Mouse (Mus musculus): Measurements from ENCODE around the gene Cd68.

Gene Cd68

GRCm38 (mm10) chr11:69671726-69672124 is 5.8 kb upstream of the Cd68 start:
- DNase-seq (ENCODE audit: extremely low read depth, insufficient read length, low spot score): no peak

GRCm38 (mm10) chr11:69670786-69671725 is 5.1 kb upstream of the Cd68 start:
- peak; percentile 94 for DNase-seq (ENCODE audit: extremely low read depth, insufficient read length, low spot score)

- DNase-seq (ENCODE audit: extremely low read depth, insufficient read length, low spot score): no peak
Measured at GRCm38 (mm10) chr11:69666665-69667005, 682 bp upstream of the Cd68 start.

DNA sequence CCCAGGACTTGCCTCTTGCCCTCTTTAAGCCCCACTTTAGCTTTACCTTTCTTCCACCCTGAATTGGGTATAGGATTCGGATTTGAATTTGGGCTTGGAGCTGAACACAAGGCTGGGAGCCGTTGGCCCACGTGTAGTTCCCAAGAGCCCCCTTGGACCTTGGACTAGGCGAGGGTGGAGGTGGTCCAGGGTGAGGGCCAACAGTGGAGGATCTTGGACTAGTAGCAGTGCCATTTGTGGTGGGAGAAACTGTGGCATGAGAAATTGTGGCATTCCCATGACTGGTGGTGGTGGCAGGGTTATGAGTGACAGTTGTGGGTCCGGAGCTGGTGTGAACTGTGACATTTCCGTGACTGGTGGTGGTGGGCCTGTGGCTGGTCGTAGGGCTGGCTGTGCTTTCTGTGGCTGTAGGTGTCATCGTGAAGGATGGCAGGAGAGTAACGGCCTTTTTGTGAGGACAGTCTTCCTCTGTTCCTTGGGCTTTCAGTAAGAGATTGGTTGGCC is 444 bp downstream of the Cd68 start:
- peak; percentile 64 for DNase-seq (ENCODE audit: extremely low read depth, insufficient read length, low spot score)

DNA sequence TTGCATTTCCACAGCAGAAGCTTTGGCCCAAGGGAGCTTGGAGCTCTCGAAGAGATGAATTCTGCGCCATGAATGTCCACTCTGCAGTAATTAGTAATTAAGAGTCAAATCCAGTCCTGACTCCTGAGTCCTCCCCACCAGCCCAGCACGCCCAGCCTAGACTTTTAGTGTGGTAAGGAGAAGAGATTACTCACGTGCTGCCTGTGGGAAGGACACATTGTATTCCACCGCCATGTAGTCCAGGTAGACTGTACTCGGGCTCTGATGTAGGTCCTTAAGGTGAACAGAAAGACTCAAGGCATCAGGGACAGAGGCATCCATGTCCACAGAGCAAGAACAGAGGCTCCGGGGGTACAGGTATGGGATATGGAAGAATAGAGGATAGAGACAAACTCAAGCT is 1.1 kb downstream of the Cd68 start:
- DNase-seq (ENCODE audit: extremely low read depth, insufficient read length, low spot score): no peak

DNA sequence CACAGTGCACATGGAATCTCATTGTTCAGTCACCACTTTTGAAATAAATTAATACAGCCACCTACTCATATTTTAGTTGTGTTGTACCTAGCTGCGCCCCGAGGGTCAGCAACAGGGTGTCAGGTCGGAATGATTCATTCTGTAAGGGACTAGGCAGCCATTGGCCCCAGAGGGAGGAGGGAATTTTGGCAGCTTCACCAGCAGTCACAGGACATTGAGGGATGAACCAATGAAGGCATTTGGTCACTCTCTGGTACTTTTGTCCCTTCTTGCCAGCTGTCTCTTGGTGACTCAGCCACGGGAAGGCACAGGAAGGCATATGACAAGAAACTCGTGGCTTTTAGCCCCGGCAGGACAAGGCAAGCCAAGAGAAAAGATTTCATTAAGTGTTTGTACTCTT is 2.2 kb downstream of the Cd68 start:
- peak; percentile 78 for DNase-seq (ENCODE audit: extremely low read depth, insufficient read length, low spot score)

DNA sequence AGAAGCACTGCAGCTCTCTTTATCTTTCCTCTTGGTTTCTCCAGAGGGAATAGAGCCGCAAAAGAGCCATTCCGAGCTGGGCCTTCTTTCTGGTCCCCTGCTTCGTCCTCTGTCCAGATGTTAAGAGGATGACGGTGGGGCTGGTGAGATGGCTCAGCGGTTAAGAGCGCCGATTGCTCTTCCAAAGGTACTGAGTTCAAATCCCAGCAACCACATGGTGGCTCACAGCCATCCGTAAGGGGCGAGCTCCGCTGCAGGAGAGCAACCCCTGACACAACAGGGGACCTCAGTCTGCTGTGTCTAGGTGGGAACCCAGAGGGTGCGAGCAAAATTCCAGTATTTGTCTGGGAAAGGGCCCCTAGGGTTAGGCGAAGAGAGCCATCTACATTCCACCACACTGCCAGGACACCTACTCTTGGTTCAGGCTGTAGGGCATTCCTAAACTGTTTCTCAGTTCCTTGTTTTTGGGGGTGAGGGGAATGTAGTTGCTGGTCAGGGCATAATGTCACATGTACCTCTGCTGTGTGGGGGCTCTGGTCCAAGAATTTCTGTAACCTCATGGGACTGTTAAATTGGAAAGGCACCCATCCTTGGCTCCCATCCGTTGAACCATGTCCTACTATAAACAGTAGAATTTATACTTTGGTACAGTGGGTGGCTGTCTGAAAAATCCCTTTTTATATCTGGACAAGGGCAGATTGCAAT is 2.8 kb downstream of the Cd68 start:
- DNase-seq (ENCODE audit: extremely low read depth, insufficient read length, low spot score): no peak

- DNase-seq (ENCODE audit: extremely low read depth, insufficient read length, low spot score): peak; percentile 98
Measured at GRCm38 (mm10) chr11:69662213-69662966, 3.6 kb downstream of the Cd68 start, which contains the start of gene Mpdu1. Gene Mpdu1 (minus strand): TSS chr11:69662642.

DNA sequence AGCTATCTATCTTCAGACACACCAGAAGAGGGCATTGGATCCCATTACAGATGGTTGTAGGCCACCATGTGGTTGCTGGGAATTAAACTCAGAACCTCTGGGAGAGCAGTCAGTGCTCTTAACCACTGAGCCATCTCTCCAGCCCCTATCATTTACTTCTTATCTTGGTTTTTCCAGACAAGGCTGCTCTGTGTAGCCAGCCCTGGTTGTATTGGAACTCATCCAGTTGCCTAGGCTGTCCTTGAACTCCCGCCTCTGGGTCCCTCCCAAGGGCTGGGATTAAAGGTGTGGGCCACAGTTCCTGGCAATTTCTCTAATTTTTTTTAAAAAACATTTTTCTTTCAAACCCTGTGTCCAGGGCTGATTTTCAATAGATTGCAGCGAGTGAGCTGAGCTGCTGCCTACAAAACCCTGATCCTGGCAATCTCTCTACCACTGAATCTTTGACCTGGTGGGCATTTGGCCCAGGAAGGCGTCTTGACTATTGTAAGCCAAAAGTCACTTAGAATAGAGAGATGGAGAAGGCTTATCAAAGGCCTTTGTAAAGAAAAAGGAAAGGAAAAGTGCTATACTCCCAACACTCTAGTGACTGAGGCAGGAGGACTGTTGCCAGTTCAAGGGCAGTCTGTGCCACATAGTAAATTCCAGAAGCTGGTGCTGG is 4.6 kb downstream of the Cd68 start:
- no peak for DNase-seq (ENCODE audit: extremely low read depth, insufficient read length, low spot score)

- DNase-seq (ENCODE audit: extremely low read depth, insufficient read length, low spot score): no peak
Measured at GRCm38 (mm10) chr11:69657462-69657881, 8.5 kb downstream of the Cd68 start.

- no peak for DNase-seq (ENCODE audit: extremely low read depth, insufficient read length, low spot score)
Measured at GRCm38 (mm10) chr11:69656617-69657461, 9.1 kb downstream of the Cd68 start.

- DNase-seq (ENCODE audit: extremely low read depth, insufficient read length, low spot score): no peak
Measured at GRCm38 (mm10) chr11:69656065-69656455, 9.9 kb downstream of the Cd68 start.

DNA sequence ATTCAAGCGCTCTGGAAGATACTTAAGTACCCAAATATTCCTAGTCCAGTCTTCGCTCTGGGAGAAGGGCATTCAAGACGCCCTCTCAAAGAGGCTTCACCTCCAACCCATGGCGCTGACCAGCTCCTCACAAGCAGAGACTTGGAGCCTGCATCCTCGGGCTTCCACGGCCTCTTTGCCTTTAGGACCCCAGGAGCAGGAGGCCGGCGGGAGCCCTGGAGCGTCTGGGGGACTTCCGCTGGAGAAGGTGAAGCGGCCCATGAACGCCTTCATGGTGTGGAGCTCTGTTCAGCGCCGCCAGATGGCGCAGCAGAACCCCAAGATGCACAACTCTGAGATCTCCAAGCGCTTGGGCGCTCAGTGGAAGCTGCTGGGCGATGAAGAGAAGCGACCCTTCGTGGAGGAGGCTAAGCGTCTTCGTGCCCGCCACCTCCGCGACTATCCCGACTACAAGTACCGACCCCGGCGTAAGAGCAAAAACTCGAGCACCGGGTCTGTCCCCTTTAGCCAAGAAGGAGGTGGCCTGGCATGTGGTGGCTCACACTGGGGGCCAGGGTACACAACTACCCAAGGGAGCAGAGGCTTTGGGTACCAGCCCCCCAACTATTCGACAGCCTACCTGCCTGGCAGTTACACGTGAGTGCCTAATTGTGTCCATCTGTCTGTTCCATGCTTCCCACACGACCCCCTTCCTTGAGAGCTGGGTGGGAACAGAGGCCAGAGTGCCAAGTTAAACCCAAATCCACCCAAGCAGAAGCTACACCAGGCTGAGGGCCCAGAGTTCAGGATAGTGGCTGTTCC is 10.5 kb downstream of the Cd68 start, which contains the start of gene Sox15:
TSS of gene Sox15 (plus strand) at position 51 of the 801 bp plus-strand sequence.
- DNase-seq (ENCODE audit: extremely low read depth, insufficient read length, low spot score): no peak

- DNase-seq (ENCODE audit: extremely low read depth, insufficient read length, low spot score): no peak
Measured at GRCm38 (mm10) chr11:69654760-69655159, 11.2 kb downstream of the Cd68 start.

DNA sequence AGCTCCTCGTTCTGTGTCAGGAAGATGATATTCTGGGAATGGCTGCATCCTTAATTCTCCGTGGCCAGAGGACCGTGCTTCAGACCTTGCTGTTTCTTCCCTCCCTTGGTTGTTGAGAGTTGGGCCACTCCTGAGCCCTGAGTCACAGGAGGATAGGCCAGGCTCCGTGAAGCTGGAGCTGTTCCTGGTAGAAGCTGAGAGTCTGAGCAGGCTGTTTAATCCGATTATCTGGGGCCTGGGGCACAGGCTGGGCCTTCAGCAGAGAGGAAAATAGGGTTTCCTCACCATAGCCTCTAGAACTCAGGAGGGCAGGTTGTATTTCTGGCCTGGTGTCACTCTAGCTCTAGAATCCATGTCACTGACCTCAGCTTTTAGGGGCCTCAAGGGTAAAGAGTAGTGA is 12.6 kb downstream of the Cd68 start:
- no peak for DNase-seq (ENCODE audit: extremely low read depth, insufficient read length, low spot score)

DNA sequence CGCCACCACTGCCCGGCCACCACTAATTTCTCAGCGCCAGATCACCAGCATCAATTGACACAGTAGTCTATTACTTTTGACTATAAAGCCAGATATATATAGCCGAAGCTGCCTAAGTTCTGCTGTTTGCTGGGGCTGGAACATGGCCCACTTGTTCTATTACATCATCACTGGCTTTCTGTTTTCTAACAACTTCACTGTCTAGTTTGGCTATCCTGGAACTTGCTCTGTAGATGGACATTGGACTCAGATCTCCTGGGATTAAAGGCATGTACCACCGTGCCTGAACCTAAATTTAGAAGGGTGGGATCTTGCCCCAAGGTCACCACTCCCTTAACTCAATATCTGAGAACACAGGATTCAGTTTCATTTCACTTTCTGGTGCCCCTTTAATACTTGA is 20.1 kb downstream of the Cd68 start:
- no peak for DNase-seq (ENCODE audit: extremely low read depth, insufficient read length, low spot score)

GRCm38 (mm10) chr11:69635471-69635870 is 30.5 kb downstream of the Cd68 start:
- DNase-seq (ENCODE audit: extremely low read depth, insufficient read length, low spot score): no peak

DNA sequence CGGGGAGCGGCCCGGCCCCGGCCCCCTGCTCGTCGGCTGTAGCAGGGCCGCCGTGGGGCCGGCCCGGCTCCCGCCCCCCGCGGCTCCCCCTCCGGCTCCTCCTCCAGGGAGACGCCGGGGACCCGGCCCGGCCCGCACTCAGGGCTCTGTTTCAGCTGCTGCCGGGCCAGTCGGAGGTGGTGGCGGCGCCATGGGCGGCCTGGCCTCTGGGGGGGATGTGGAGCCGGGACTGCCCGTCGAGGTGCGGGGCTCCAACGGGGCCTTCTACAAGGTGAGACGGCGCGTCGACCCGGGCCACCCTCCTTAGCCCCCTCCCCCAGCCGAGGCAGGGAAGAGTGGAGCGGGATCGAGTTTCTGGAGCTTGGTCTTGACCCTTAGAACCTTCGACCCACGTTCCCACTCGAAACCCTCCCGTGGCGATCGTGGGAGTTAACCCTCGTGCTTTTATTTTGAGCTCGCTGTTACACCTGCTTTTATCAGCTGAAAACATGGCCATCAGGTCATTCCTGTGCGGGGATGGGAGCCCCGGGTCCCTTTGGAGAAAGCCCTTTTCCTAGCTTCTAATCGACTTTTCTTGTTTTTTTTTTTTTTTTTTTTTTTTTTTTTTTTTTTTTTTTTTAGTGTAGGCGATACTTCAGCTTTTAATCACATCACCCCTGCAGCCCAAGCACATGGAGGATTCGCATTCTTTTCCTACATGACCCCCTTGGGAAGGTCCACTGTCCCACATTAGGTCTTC is 32.7 kb downstream of the Cd68 start:
- peak; percentile 68 for DNase-seq (ENCODE audit: extremely low read depth, insufficient read length, low spot score)

All from 3134 (cell line).